Mouse (Mus musculus) myocyte (in vitro differentiated cells): ENCODE measurements around the gene Gm42372.

ENCODE experiments used
- MAX ChIP-seq: IDR thresholded peaks from one replicate; pipeline ENCODE4 v1.6.1; 2011; ENCODE audit warnings: low read depth, mild to moderate bottlenecking, control low read depth
- MYOD1 ChIP-seq, 3 experiments: IDR thresholded peaks; one replicate each; pipeline ENCODE4 v1.6.1; 2011; ENCODE audit warnings: control low read depth in 2 of 3, low read depth in 2 of 3, mild to moderate bottlenecking in 2 of 3, moderate library complexity in 1 of 3; ENCODE audit not compliant: insufficient read length in 2 of 3, control insufficient read depth in 1 of 3

DNA sequence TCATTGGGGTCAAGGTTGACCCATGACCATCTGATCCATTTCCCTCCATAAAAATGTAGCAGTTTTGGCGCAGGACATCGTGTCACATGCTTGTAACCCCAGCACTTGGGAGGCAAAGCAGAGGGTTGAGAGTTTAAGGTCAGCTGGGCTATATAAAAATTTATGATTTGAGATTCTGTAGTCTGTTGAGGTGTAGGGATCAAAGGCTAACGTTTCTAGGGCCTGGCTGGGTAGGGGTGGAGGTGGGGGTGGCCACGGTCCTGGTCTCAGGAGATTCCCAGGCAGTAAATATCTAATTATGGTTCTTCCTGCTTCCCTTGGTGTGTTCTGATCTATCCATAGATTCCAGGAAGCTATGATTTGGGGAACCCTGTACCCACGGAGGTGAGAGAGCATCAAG lies 21.2 kb upstream of the Gm42372 start:
- TF ChIP-seq MAX = no peak
- TF ChIP-seq MYOD1 (IDR thresholded peaks at IDR 0.05; ENCODE audit: control insufficient read depth in 1 of 3, insufficient read length in 2 of 3, low read depth in 2 of 3) = no peak
